In the genomic region with DNA sequence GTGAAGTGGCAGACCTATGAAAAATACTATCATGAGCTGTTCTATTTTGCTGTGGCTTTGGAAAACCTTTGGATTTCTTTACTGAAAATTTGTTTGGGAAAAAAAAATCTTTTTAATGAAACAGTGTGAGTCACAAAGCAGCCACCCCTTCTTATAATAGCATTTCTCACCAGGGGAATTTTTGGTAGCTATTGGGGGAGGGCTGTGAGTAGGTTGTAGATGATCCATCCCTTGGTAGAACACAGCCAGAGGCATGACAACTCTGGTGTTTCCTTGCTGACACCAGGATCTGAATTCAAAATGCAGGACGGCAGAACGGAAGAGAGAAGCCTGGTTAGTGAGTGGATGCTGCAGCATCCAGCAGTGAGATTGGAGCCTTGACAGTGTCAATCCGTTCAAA, we compare ENCODE assay signal across 18 mouse cellular contexts. TPM values are rescaled to one million over a fixed set of nuclear protein-coding genes. Genes with fewer than 3 reads are reported as not detected.
DNase-seq lines count a peak whose midpoint lies in the region; ATAC-seq lines count a peak whose summit lies in the region.
"Had no signal": no experiment of that assay in that cellular context is flagged by ENCODE, and none has a peak within 500 bp of the region (broad histone marks: within the 10 kb centered on the region; RNA-seq: fewer than 3 reads in every experiment).

No protein-coding gene starts in this region.

- ATAC-seq in frontal cortex, adult (ENCODE audit: low TSS enrichment) = peak; percentile 90
- ATAC-seq in activated CD4-positive, CD25-positive, alpha-beta regulatory T cell, adult 4 months = no peak
- ATAC-seq: forebrain, embryonic 13.5 days; forebrain, postnatal 0 days; hindbrain, postnatal 0 days had no signal

- intact Hi-C loops in left cerebral cortex, postnatal 4 days (cut with DNase I) = no loop called here

- DNase-seq in frontal cortex, postnatal 10 days (ENCODE audit: low spot score in 2 of 2) = no peak
- DNase-seq in left cerebral cortex, adult 18-20 months (ENCODE audit: low spot score in 2 of 2) = peak; percentile 18 to 36
- DNase-seq in left cerebral cortex, postnatal 4 days = no peak
- peak; percentile 41 for DNase-seq in 3T3-L1 (ENCODE audit: low read depth, low spot score)
- DNase-seq in brain, adult 2 months (ENCODE audit: low read depth, low spot score) = peak; percentile 86
- DNase-seq in embryo, embryonic 10 days (ENCODE audit: low spot score) = no peak
- DNase-seq: adrenal gland, postnatal 10 days; cerebellum, adult 11-12 months; cerebellum, adult 9-10 months; cerebellum, postnatal 25 days; forebrain, postnatal 0 days; gastrocnemius, postnatal 36 days; heart, adult 11 months; heart, postnatal 14 days had no signal

RNA-seq across cellular contexts. Expression of a gene that starts 11.2 kb away (rescaled TPM):
- 100 to 1,000 TPM; 144 to 151 TPM for total RNA-seq in left cerebral cortex, adult 18-20 months (2021)
- total RNA-seq in left cerebral cortex, postnatal 4 days (2021) = 100 to 1,000 TPM; 191 to 204 TPM
- polyA plus RNA-seq in activated CD4-positive, CD25-positive, alpha-beta regulatory T cell, adult 4 months (2017; shearing (Covaris generic)) = 10 to 100 TPM; 31.6 to 41.8 TPM

RNA-seq across cellular contexts. Expression of a gene that starts 25.3 kb away (rescaled TPM):
- 10 to 100 TPM; 18.1 to 20.0 TPM for total RNA-seq in left cerebral cortex, adult 18-20 months (2021)
- 10 to 100 TPM; 23.9 to 25.5 TPM for total RNA-seq in left cerebral cortex, postnatal 4 days (2021)
- 1 to 10 TPM; 4.2 to 4.5 TPM for polyA plus RNA-seq in activated CD4-positive, CD25-positive, alpha-beta regulatory T cell, adult 4 months (2017; shearing (Covaris generic))

Comparison
In these comparisons a context has a peak if more than half of its experiments do, and no peak if none do; other contexts are left out.
1. DNase-seq: peak in left cerebral cortex, adult 18-20 months (2 of 2), 3T3-L1 (single experiment) and brain, adult 2 months (single experiment); none in frontal cortex, postnatal 10 days (0 of 2), left cerebral cortex, postnatal 4 days (single experiment) and embryo, embryonic 10 days (single experiment).